Mouse (Mus musculus) ovary, postnatal 36 days (tissue): Measurements from ENCODE around the gene Clec4a3.
A peak's percentile ranks its signal among the peaks of the same experiment; 100 is the strongest.
"Not testable (repeated sequence)": the region's sequence is repeated elsewhere in the genome, so short reads cannot be mapped to it uniquely, and the experiment has no call there.

Experiments used
- DNase-seq: peaks from one replicate; pipeline ENCODE4 v3.0.0; 2022; ENCODE audit warnings: low spot score, mixed read lengths

Clec4a3 gene

DNA sequence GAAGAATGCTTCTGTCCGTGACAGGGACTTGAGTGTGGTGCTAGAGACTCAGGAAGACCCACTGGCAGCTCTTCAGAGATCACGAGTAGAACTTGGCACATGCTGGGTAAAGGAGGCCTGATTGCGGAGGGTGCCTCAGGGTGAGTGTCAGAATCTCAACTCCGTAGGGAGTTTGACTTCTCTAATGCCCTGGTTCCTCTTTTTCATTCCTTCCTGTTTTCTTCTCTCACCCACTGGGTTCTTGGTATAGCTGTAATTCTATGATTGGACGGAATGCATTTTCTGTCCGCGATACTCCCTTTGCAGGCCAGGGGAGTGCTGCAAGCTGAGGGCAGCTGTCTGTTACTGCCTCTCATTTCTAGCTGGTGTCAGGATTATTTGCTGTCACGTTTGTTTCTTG lies at the start of gene Clec4a3:
Gene Clec4a3 (plus strand): TSS at position 115 of the 400 bp plus-strand sequence.
- no peak for DNase-seq

DNA sequence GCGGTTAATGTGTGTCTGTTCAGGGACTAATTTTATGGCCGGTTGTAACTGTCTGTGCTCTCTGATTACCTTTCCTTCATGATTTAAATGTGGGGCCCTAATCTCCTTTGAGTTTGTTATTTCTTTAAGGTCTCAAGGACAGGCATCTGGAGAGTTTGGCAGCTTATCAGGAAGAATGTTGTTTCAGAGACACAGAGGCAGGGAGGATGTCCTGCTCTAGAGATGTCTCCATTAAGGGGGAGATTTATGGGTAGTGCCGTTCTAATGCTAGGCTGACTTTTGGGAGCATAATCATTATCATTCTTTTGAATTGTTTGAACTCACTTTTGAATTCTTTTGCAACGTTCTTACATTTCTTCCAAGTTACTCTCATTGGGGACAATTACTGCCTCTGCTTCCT lies 32.4 kb upstream of the Clec4a3 start:
- DNase-seq, result no peak

DNA sequence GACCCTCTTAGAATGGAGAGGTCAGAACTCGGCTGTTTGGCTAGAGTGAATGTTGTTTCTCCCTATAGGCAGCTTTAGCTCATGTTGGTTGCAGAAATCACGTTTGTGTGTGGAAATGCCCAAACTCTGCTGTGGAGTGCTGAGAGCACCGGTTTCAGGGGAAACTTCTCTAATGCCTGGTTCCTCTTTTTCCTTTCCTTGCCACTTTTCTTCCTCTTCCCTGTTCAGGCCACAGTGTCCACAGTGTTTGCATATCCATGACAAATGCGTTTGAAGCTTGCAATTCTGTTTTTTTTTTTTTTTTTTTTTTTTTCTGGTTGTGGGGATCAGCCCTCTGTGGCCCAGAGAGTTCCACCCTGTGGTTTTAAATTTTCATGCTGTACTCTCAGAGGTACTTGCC lies 30.9 kb upstream of the Clec4a3 start, which contains the start of gene Clec4a1:
Gene Clec4a1 (plus strand): TSS at position 398 of the 400 bp plus-strand sequence.
- DNase-seq, result no peak

DNA sequence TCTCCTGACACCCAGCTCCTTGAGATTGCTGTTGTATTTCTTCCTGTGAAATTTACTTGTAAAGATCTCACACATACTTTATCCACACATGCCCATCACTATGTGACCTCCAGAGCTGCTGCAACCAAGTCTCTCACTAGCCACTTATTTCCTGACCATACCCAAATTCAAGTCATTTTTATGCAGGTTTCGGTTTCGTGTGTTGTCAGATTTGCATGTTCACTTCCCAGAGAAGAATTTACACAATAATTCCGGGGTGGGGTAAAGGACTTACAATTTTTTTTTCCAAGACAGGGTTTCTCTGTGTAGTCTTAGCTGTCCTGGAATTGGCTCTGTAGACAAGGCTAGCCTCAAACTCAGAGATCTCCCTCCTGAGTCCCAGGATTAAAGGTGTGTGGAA lies 17.5 kb upstream of the Clec4a3 start:
- DNase-seq, result no peak

DNA sequence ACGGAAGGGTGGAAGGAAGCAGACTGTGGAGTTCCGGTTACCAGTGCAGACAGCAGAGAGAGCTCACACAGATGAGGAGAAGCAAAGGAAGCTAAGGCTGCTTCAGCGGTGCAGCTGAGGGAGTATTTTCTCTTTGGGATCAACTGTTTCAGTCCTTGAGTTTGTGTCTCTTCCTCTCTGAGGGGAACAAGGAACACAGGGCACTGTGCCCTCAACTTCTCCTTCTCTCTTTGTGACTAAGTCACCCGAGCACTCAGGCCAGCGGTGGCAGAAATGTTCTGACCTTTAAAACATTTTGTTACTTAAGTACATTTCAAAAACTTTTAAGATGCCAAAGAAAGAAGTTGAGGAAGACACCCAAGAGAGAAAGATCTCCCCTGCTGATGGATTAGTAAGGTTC lies 12.7 kb upstream of the Clec4a3 start:
- no peak for DNase-seq

DNA sequence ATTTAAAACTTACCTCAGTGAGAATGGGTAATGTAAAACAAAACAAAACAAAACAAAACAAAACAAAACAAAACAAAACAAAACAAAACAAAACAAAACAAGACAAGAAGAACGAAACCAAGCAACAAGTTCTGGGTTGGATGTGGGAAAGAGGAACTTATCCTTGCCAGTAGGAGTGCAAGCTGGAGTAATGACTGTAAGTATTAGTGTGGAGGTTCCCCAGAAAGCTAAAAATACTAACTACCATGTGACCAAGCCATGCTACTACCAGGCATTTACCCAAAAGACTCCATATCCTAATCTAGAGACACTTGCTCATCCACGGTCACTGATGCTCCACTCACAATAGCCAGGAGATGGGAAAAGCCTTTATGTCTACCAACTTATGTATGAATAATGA lies 5.6 kb upstream of the Clec4a3 start:
- no peak for DNase-seq

DNA sequence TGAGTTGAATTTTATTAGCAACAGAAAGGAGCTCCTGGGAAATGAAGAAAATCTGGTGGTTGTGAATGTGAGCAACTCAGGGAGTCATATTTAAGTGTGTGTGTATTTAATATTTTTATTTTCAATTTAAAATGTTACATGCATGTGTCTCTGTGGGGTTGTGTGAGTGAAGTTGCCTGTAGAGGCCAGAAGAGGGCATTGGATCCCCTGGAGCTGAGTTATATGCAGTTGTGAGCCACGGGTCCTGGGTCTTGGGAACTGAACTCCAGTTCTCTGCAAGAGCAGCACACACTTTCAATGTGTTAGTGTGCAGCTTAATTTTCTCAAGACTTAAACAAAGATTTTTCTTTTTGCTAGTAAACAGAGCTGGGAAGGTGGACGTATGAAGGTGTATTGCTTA lies 12.2 kb downstream of the Clec4a3 start:
- no peak for DNase-seq

DNA sequence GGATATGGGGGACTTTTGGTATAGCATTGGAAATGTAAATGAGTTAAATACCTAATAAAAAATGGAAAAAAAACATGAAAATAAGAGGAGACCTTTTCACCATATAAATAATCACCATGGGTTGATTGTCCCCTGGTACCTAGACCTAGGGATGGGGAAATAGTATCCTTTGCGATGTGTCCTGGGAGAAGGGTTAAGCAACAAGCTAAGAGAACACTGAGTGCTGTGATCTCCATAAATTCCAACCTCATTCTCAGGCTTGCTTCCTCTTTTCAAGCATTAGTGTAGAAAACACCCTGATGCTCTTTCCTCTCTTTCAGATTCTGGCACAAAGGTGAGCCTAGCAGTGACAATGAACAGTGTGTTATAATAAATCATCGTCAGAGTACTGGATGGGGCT lies 16.7 kb downstream of the Clec4a3 start:
- DNase-seq, result no peak

DNA sequence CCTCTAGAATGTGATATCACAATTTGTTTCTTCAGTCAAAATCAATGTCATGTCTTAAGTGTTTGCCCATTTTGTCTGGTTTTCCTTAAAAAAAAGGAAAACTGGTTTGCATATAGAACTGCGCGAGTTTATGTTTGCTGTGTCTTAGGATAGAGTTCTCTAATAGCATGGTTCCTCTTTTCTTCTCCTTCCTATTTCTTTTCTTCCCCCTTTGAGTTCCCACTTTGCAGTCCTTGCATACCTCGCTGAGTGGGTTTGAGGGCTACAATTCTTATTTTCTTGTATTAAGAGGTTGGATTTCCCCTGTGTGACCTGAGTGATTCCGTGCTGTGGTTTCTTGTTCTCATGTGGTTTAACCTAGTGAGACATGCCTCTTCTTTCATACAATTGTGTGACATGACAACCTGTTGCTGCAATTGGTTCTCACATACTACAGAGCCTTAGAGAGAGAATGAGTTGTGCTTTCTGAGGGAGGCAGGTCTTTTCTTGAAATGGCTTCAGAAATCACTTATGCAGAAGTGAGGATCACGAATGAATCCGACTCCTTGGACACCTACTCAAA lies 37.6 kb downstream of the Clec4a3 start, which contains the start of gene Clec4a4:
Gene Clec4a4 (plus strand): TSS at position 492 of the 562 bp plus-strand sequence.
- DNase-seq, result no peak

DNA sequence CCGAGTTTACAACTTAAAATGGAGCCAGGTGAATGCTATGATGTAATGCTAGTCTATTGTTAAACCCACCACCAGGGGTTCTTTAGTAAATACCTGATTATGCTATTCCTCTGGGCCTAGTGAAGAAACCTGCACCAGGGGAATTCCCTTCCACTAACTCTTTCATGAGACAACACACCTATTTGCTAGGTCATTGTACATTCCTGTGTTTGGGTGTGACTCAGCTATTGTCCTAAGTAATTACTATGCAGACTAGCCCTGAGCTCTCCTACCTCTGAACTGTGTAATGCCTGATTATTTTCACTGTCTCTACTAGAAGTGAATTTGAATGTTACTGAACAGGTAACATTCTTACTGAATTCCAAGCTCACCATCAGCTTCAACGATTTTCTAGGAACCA lies 52.4 kb downstream of the Clec4a3 start:
- DNase-seq, result not testable (repeated sequence)

DNA sequence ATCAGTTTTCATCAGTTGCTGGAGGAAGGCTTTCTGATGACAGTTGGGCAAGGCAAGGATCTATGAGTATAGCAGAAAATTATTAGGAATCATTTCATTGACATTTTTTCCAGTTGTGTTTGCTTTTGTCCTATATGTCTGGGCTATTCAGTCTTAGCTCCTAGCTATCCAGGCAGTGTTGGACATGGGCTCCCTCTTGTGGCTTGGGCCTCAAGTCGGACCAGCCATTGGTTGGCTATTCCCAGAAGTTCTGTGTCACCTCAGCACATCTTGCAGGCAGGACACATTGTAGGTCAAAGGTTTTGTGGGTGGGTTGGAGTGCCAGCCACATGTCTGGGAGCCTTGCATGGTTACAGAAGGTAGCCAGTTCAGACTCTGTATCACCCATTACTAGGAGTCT lies 53.3 kb downstream of the Clec4a3 start:
- peak; percentile 19 for DNase-seq
